Mouse (Mus musculus): ENCODE results near the gene Chmp4b.

GRCm38 (mm10) chr2:154730841-154731240 lies 79.3 kb downstream of the Chmp4b start:
- no peak for TF ChIP-seq POLR2A (IDR thresholded peaks at IDR 0.05; ENCODE audit: low read depth, low read length)
- no peak for TF ChIP-seq CTCF (IDR thresholded peaks at IDR 0.05; ENCODE audit: borderline replicate concordance, insufficient read depth, low read length)
